Mouse (Mus musculus): ENCODE data around the gene Car11. TPM values are rescaled to one million over a fixed set of nuclear protein-coding genes. Genes with fewer than 3 reads are reported as not detected.
"Not testable (repeated sequence)": the region's sequence is repeated elsewhere in the genome, so short reads cannot be mapped to it uniquely, and the experiment has no call there.

Car11 gene
- total RNA-seq (2021): 1 to 10 TPM; 4.5 to 5.0 TPM

DNA sequence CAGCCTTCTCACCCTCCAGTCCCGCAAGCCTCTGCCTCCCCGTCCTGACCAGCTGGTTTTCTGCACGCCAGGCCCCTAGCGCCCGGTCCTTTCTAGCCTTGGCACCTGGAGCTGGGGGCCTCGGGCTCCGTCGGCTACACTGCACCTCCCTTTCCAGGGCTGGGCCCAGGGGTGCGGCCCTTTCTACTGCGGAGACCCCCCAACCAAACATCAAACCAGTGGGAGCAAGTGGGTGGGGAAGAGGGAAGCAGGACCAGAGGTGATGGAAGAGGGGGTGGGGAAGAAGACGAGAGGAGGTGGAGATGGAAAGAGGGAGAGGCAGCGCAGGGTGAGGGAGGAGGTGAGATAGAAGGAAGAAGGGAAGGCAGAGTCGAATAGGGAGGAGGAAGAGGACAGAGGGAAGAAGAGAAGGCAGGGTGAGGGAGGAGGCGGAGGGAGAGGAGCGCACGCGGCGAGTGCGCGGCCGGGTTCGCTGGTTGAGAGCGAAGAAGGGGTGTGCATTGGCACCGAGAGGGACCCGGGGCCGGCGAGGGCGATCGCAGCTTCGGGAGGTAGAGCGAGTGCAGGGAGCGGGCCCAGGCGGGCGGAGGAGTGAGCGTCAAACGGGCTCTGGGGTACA lies at the start of gene Car11:
Gene Car11 (plus strand): TSS at position 321 of the 619 bp plus-strand sequence.
- peak; percentile 33 for DNase-seq

GRCm38 (mm10) chr7:45650484-45650883 lies 49.2 kb upstream of the Car11 start:
- not testable (repeated sequence) for DNase-seq

DNA sequence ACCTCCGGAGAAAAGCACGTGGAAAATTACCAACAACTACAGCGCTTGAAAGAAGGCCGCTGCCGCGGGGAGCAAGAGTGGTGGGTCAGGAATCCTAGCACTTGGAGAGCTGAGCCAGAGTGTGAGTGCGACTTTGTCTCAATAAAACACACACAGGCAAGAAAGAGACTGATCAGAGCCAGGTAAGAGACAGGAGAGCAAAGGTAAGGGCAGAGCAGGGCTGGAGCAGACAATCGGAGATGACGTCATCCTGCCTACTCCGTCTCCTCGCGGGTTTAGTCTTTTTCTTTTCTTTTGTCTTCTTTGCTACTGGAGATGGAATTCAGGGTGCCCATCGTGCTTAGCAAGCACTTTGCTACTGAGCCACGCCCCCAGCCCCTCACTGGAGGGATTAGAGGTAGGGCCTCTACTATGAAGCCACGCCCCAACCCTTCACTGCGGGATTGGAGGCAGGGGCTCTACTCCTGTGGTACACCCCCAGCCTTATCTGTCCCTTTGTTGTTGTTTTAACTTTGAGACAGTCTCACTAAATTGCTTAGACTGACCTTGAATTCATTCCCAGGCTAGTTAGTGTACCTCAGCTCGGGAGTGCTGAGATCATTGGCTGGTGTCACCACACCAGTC lies 45.1 kb upstream of the Car11 start:
- DNase-seq: no peak

GRCm38 (mm10) chr7:45660746-45661478 lies 38.7 kb upstream of the Car11 start:
- no peak for DNase-seq

- not testable (repeated sequence) for DNase-seq
Measured at GRCm38 (mm10) chr7:45661702-45662101, 37.9 kb upstream of the Car11 start.

- no peak for DNase-seq
Measured at GRCm38 (mm10) chr7:45665303-45666138, 34.1 kb upstream of the Car11 start.

DNA sequence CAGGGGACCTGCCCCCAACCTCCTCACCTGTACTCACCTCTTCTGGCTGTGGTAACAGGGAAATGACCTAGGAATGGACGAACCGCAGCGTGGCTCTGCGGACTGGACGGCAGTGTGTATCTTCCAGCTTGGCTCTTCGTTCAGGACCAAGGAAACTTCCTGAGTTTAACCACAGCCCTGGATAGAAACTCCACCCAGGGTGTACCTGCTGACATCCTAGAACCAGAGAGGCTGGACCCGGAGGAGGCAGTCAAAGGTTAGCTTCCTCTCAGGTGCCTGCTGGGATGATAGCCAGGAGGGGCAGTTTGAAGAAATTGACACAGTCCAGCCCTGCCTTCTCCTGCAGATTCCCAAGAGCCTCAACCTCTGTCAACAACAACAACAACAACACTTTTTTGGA lies 33.5 kb upstream of the Car11 start, which contains the start of gene Fut2:
Gene Fut2 (minus strand): TSS at position 234 of the 400 bp plus-strand sequence.
- no peak for DNase-seq

- DNase-seq: no peak
Measured at GRCm38 (mm10) chr7:45667761-45668160, 31.9 kb upstream of the Car11 start.

- no peak for DNase-seq
Measured at GRCm38 (mm10) chr7:45668921-45669320, 30.7 kb upstream of the Car11 start.

DNA sequence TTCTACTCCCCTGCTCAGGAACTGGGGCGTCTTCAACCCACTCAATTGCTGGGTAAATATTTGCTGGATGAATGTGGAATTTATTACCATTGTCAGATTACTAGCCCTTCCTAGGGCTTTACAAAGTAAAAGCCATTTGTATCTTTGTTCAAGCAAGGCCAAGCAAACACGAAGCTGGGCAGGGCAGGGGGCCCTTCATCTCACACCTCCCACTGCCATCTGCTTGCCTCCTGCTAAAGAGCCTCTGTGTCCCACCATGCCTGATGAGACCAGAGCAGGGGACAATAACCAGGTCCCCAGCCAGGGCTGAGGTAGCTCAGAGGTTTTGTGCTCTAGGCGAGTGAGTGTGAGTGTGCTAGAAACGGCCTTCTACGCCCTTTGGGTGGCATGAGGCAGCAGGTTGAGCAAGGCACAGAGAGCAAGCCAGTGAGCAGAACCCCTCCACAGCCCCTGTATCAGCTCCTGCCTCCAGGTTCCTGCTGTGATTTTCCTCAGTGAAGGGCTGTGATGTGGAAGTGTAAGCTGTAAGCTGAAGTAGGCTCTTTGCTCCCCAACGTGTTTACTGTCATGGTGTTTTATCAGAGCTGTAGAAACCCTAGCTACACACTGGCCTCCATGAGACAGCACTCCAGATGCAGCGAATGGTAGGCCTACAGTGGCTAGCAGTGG lies 21.9 kb upstream of the Car11 start:
- DNase-seq: no peak

DNA sequence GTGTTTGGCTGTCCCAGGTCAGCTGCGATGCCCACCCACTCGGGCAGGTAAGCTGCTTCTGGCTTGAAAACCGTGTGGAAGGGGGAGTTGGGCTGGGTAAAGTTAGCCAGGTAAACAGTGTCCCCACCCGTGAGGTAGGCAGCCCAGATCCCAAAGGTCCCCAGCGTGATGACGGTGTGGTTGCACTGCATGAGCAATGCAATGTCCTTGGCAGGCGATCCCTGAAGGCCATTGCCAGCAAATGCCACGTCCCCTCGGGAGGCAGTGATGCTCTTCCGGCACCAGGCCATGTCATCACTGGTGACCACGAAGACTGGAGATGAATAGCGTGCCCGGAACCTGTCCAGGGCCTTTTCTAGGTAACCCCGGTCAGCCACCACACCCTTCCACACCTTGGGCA lies 21.1 kb upstream of the Car11 start:
- no peak for DNase-seq

DNA sequence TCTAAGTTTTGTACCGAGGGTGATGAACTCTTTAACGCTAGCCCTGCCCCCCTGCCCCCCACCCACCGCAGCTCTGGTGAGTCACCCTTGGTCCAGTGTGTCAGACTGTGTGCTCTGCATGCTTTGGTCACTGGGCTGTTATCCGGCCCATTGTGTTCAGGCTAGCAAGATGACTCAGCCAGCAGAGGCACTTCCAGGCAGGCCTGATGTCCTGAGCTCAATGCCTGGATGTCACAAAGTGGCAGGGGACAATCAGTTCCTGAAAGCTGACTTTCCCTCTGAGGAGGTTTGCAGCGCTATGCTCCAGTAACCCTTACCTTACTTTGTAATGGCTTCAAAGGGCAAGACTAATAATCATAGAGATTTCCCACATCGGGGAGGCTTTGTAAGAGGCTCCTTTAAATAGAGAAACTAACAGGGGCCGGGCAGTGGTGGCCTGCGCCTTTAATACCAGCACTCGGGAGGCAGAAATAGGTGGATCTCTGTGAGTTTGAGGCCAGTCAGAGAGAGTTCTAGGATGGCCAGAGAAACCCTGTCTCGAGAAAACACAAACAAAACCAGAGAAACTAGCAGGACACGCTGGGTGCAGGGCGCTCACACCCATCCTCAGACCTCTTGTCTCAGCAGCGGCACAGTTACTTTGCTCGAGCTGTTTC lies 19.5 kb upstream of the Car11 start:
- peak; percentile 70 for DNase-seq

DNA sequence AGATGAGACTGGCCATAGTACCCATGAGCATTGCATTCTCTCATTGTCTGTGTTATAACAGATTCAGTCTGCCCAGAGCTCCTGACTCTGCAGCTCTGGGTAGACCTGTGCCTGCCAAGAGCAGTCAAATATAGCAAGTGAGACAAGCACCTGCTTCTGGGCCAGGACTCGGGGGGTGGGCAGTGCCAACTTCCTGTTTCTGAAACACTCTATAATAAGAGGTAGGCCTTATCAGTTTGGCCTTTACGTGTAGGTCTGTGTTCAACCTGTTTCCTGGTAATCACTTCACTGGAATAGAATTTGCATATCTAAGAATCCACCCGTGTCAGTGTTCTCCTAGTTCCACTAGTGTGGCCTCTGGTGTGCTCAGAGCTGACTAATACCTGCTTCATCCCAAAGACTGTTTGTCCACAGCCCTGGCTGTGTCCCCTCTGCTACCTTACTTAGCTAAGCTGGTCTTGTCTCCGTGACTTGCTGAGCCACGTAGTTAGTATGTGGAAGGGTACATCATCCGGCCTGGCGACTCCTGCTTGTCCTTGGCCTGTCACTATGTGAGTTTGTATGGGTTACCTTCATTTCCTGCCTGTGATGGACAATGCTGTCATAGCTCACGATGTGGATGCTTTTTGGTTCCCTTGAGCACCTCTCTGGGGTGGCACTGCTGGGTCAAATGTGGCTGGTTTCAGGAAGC lies 18.5 kb upstream of the Car11 start:
- DNase-seq: peak; percentile 73

DNA sequence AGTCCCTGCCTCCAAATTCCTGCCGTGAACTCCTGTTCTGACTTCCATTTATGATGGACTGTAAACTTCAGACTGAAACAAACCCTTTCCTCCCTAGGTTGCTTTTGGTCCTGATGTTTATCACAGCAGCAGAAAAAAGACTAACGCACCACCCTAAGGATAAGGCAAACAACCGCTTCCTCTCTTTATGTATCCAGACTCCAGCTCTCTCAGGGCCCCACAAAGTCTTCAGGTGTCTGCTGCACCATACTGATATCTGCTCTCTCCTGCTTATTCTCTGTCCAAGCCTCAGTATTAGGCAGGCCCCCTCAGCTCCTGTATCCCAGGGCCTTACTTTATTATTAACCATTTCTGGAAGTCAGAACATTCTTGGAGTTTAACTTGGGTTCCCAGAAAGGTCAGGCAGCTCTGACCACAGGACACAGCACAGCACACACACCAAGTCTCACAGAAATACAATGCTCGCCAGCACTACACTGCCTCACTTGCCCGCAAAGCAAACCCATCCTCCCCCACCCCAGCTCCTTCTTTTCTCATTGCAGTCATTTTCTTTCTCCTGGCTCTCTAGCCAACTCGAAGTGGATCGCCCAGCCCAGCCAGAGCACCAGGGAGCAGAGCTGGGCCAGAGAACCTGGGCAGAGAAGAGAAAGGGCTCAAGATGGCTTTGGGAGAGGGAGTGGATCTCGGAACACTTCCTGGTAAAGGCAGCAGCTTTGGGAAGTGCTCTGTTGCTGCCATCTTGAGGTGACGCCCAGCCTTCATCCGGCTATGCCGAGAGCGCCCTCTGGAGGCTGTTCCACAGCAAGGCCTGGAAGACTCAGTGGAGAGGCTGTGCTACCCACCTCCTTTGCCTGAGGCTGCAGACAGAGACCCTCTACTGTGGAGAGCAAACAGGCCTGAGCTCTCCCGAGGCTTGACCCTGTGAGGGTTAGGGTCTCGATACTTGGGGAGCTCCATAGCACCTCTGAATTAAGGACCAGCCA lies 17.2 kb upstream of the Car11 start:
- peak; percentile 95 for DNase-seq

GRCm38 (mm10) chr7:45683396-45684050 lies 16.1 kb upstream of the Car11 start, which contains the start of gene Ntn5:
Ntn5 (plus strand) TSS chr7:45684022.
- DNase-seq: no peak

DNA sequence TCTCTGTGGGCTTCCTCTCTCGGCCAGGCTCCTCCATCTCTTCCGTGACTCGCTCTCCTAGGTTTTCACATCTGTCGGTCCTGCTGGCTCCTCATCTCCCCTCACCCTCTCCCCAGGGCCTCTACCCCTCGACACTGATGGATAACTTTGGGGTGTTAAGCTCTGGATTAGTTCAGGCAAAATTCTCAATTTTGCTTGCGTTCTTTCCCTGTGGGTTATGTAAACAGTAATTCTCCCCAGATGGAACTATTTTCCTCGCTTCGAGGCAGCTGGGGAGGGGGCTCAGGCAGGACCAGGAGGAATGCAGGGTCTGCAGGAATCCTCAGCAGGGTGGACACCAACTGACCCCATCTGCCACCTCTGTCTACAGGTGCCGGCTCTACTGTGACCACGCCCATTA lies 13.8 kb upstream of the Car11 start:
- no peak for DNase-seq

DNA sequence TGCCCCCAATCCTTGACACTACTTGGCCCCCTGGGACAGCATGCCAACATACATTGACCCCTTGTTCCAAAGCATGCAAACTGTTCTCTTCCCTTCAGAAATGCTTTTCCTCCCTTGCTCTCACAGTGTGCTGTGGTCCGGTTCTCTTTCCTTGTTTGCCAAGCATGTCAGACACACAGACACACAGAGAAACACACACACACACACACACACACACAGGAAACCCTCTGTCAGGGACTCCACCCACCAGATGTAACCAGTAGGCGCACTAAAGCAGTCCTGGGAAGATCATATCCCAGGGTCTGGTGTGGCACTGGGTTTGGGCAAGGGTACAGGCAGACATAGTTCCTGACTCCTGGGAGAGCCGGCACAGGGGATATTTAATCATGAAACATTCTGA lies 12.8 kb upstream of the Car11 start:
- no peak for DNase-seq

DNA sequence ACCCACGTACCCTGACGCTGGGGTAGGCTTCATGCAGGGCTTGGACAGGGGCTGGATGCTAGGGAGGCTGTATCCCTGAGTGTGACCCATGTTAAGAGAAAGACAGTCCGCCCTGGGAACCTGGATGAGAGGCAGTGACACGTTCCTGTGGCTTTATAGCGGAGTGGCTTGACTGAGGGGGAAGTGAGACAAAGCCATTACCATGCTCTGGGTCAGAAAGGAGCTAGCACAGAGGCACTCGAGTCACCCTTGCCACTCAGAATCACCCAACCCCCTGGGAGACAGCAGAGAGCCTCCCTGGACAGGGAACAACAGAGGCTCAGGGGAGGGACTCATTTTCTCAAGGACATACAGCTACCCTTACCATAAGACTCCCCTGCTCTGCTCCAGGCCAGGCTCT lies 10.5 kb upstream of the Car11 start:
- no peak for DNase-seq

- no peak for DNase-seq
Measured at GRCm38 (mm10) chr7:45689800-45690199, 9.8 kb upstream of the Car11 start.
